Mouse (Mus musculus) midbrain, embryonic 11.5 days (tissue): ENCODE results near the gene Med9. TPM values are rescaled to one million over a fixed set of nuclear protein-coding genes. Genes with fewer than 3 reads are reported as not detected.
"Not testable (repeated sequence)": the region's sequence is repeated elsewhere in the genome, so short reads cannot be mapped to it uniquely, and the experiment has no call there.

Experiments used
- ATAC-seq: fragments of 200-750 bp; cut with Nextera tagmentation; 2 replicates; pipeline ENCODE4 v1.8.0; 2017; ENCODE audit warnings: moderate TSS enrichment, moderate library complexity; ENCODE audit not compliant: low FRiP score
- DNase-seq: peaks from one replicate; pipeline ENCODE4 v3.0.0; 2015; ENCODE audit warnings: low spot score; ENCODE audit errors: missing footprints
- H3K27ac ChIP-seq: fragments of 300-500 bp; sonication (generic); 2 replicates; pipeline ENCODE4 v1.5.1; 2014; ENCODE audit warnings: low read depth, low read length
- H3K27me3 ChIP-seq: fragments of 300-500 bp; sonication (generic); 2 replicates; pipeline ENCODE4 v1.6.1; 2014; ENCODE audit warnings: mild to moderate bottlenecking, low read length, moderate library complexity, mixed read lengths; ENCODE audit not compliant: control insufficient read depth, insufficient read depth
- H3K36me3 ChIP-seq: fragments of 300-500 bp; sonication (generic); 2 replicates; pipeline ENCODE4 v1.6.1; 2014; ENCODE audit warnings: mild to moderate bottlenecking, low read length, moderate library complexity, mixed read lengths; ENCODE audit not compliant: control insufficient read depth, insufficient read depth
- H3K4me1 ChIP-seq: fragments of 300-500 bp; sonication (generic); 2 replicates; pipeline ENCODE4 v1.6.1; 2014; ENCODE audit warnings: low read length; ENCODE audit not compliant: control insufficient read depth, insufficient read depth
- H3K4me2 ChIP-seq: fragments of 300-500 bp; sonication (generic); 2 replicates; pipeline ENCODE4 v1.6.1; 2014; ENCODE audit warnings: mild to moderate bottlenecking, moderate library complexity
- H3K4me3 ChIP-seq: fragments of 300-500 bp; sonication (generic); 2 replicates; pipeline ENCODE4 v1.5.1; 2014; ENCODE audit warnings: low read depth, low read length
- H3K9ac ChIP-seq: fragments of 300-500 bp; sonication (generic); 2 replicates; pipeline ENCODE4 v1.6.1; 2014; ENCODE audit warnings: low read length
- H3K9me3 ChIP-seq: fragments of 300-500 bp; sonication (generic); 2 replicates; pipeline ENCODE4 v1.6.1; 2016; ENCODE audit warnings: low read length; ENCODE audit not compliant: control insufficient read depth
- WGBS: fragments of 180-500 bp; shearing (Covaris S2); extraction: QIAGEN DNeasy Blood & Tissue Kit; methylation state at CpG from one replicate; pipeline ENCODE4 v1.1.7; 2014; 5-methylcytosine and 5-hydroxymethylcytosine counted together
- polyA plus RNA-seq: library from polyadenylated mRNA; unstranded; fragments of >200 nt; fragmentation: Nextera tagmentation; extraction: Ambion mirVana; gene quantifications from 2 replicates; pipeline ENCODE4 v1.2.1, GENCODE M21; 2014

Med9 gene
- polyA plus RNA-seq, 1 experiment from 2014 or later, result 49.3 TPM

- Histone ChIP-seq H3K4me3 (no peak overlapping the region), H3K4me2 (no peak overlapping the region), H3K4me1 (no peaks in the 10 kb centered on the region), H3K9me3 (no peaks in the 10 kb centered on the region), H3K27me3 (no peaks in the 10 kb centered on the region), H3K36me3 (no peaks in the 10 kb centered on the region), H3K27ac (no peak overlapping the region), H3K9ac (no peak overlapping the region)
- ATAC-seq, result no peak
- no peak for DNase-seq
- WGBS, result 57% methylated on average over 2 of the region's 2 CpGs
These were observed 10.4 kb upstream of the Med9 start for GRCm38 (mm10) chr11:59937615-59938014.

- H3K4me2 ChIP-seq, result no peak overlapping the region
- H3K4me1 ChIP-seq, result no peaks in the 10 kb centered on the region
- no peaks in the 10 kb centered on the region for H3K36me3 ChIP-seq
- ATAC-seq, result no peak
- H3K4me3 ChIP-seq, result no peak overlapping the region
- no peak for DNase-seq
- H3K9ac ChIP-seq, result no peak overlapping the region
- WGBS, result 64% methylated on average over 1 of the region's 1 CpGs
- H3K27ac ChIP-seq, result no peak overlapping the region
- no peaks in the 10 kb centered on the region for H3K27me3 ChIP-seq
- H3K9me3 ChIP-seq, result no peaks in the 10 kb centered on the region
These were observed 8.2 kb upstream of the Med9 start for GRCm38 (mm10) chr11:59939821-59940220.

GRCm38 (mm10) chr11:59940645-59941044, 7.4 kb upstream of the Med9 start:
- 71% methylated on average over 3 of the region's 3 CpGs for WGBS
- no peak for ATAC-seq

GRCm38 (mm10) chr11:59941391-59941790, 6.6 kb upstream of the Med9 start:
- ATAC-seq, result no peak
- H3K27me3 ChIP-seq, result no peaks in the 10 kb centered on the region
- H3K27ac ChIP-seq, result no peak overlapping the region
- WGBS, result 33% methylated on average over 3 of the region's 3 CpGs
- no peak overlapping the region for H3K4me3 ChIP-seq
- DNase-seq, result no peak
- no peak overlapping the region for H3K9ac ChIP-seq
- H3K36me3 ChIP-seq, result no peaks in the 10 kb centered on the region
- H3K9me3 ChIP-seq, result no peaks in the 10 kb centered on the region
- H3K4me1 ChIP-seq, result no peaks in the 10 kb centered on the region
- H3K4me2 ChIP-seq, result no peak overlapping the region

More at GRCm38 (mm10) chr11:59940645-59941044, 7.4 kb upstream of the Med9 start:
- Histone ChIP-seq H3K9ac (no peak overlapping the region), H3K9me3 (no peaks in the 10 kb centered on the region), H3K27ac (no peak overlapping the region), H3K27me3 (no peaks in the 10 kb centered on the region), H3K4me2 (no peak overlapping the region), H3K4me3 (no peak overlapping the region), H3K36me3 (no peaks in the 10 kb centered on the region), H3K4me1 (no peaks in the 10 kb centered on the region)
- DNase-seq, result no peak

- H3K4me2 ChIP-seq, H3K4me1 ChIP-seq, H3K4me3 ChIP-seq, H3K27ac ChIP-seq, H3K9ac ChIP-seq, H3K27me3 ChIP-seq, ATAC-seq, H3K36me3 ChIP-seq, H3K9me3 ChIP-seq, DNase-seq: not testable (repeated sequence)
- WGBS, result 92% methylated on average over 9 of the region's 10 CpGs
These were observed 3.2 kb upstream of the Med9 start for GRCm38 (mm10) chr11:59944855-59945254.

GRCm38 (mm10) chr11:59948401-59948767, 378 bp downstream of the Med9 start:
- Histone ChIP-seq H3K4me1 (peaks cover 9% of the 10 kb centered on the region), H3K9ac (peak overlapping the region; percentile 98), H3K27ac (peak overlapping the region; percentile 72; the same call in 1 of the 2 replicates), H3K36me3 (no peaks in the 10 kb centered on the region), H3K4me3 (peak overlapping the region; percentile 96), H3K27me3 (no peaks in the 10 kb centered on the region), H3K9me3 (no peaks in the 10 kb centered on the region), H3K4me2 (peak overlapping the region; percentile 72)
- ATAC-seq (peak; percentile 57), DNase-seq (no peak)
- 3% methylated on average over 16 of the region's 16 CpGs for WGBS

GRCm38 (mm10) chr11:59952892-59953291, 4.9 kb downstream of the Med9 start:
- ATAC-seq, result no peak
- Histone ChIP-seq H3K9me3 (no peaks in the 10 kb centered on the region), H3K4me1 (peaks cover 5% of the 10 kb centered on the region; the same call in 1 of the 2 replicates)

GRCm38 (mm10) chr11:59956749-59957148, 8.7 kb downstream of the Med9 start:
- Histone ChIP-seq H3K4me1 (no peaks in the 10 kb centered on the region), H3K9me3 (no peaks in the 10 kb centered on the region), H3K4me2 (no peak overlapping the region), H3K36me3 (0 out of 2 replicates have a peak, but pooled peaks cover 5% of the 10 kb centered on the region), H3K27ac (no peak overlapping the region), H3K9ac (no peak overlapping the region), H3K27me3 (no peaks in the 10 kb centered on the region), H3K4me3 (no peak overlapping the region)
- 73% methylated on average over 6 of the region's 6 CpGs for WGBS
- no peak for DNase-seq
- no peak for ATAC-seq

More at GRCm38 (mm10) chr11:59952892-59953291, 4.9 kb downstream of the Med9 start:
- Histone ChIP-seq H3K27me3 (no peaks in the 10 kb centered on the region), H3K9ac (no peak overlapping the region), H3K4me3 (no peak overlapping the region), H3K4me2 (no peak overlapping the region), H3K27ac (no peak overlapping the region), H3K36me3 (0 out of 2 replicates have a peak, but pooled peaks cover 2% of the 10 kb centered on the region)
- WGBS, result 91% methylated on average over 14 of the region's 14 CpGs
- no peak for DNase-seq

- no peak for ATAC-seq
- Histone ChIP-seq H3K9me3 (no peaks in the 10 kb centered on the region), H3K36me3 (0 out of 2 replicates have a peak, but pooled peaks cover 5% of the 10 kb centered on the region), H3K9ac (no peak overlapping the region), H3K4me3 (no peak overlapping the region), H3K4me2 (no peak overlapping the region), H3K27ac (no peak overlapping the region), H3K27me3 (peaks cover 19% of the 10 kb centered on the region), H3K4me1 (peaks cover 10% of the 10 kb centered on the region)
- WGBS, result 85% methylated on average over 4 of the region's 4 CpGs
- DNase-seq, result no peak
These were observed 11.4 kb downstream of the Med9 start for GRCm38 (mm10) chr11:59959453-59959852.
